Mouse (Mus musculus): ENCODE measurements around the gene Arsb.

Gene Arsb

GRCm38 (mm10) chr13:93840146-93840545 is 68.7 kb downstream of the Arsb start:
- CTCF ChIA-PET, result no interaction called here

GRCm38 (mm10) chr13:93846831-93847518 is 75.5 kb downstream of the Arsb start:
- CTCF ChIA-PET, result no interaction called here

- CTCF ChIA-PET, result no interaction called here
Observed at GRCm38 (mm10) chr13:93847614-93848013, 76.2 kb downstream of the Arsb start.

- CTCF ChIA-PET, result no interaction called here
Observed at GRCm38 (mm10) chr13:93848615-93849014, 77.2 kb downstream of the Arsb start.

GRCm38 (mm10) chr13:93849751-93850355 is 78.4 kb downstream of the Arsb start:
- CTCF ChIA-PET, result no interaction called here

GRCm38 (mm10) chr13:93850674-93851073 is 79.2 kb downstream of the Arsb start:
- CTCF ChIA-PET, result no interaction called here

- CTCF ChIA-PET, result no interaction called here
Observed at GRCm38 (mm10) chr13:93852419-93853138, 81.1 kb downstream of the Arsb start.

- CTCF ChIA-PET, result no interaction called here
Observed at GRCm38 (mm10) chr13:93853767-93854166, 82.3 kb downstream of the Arsb start.

- CTCF ChIA-PET, result no interaction called here
Observed at GRCm38 (mm10) chr13:93854325-93854724, 82.9 kb downstream of the Arsb start.

GRCm38 (mm10) chr13:93854966-93855562 is 83.6 kb downstream of the Arsb start:
- CTCF ChIA-PET, result no interaction called here

- CTCF ChIA-PET, result interaction anchor here (0.6 kb wide), 1 partner anchor 8 kb away, joined by 4 read pairs; no protein-coding TSS in a partner anchor
Observed at GRCm38 (mm10) chr13:93855701-93856183, 84.3 kb downstream of the Arsb start.

- CTCF ChIA-PET, result no interaction called here
Observed at GRCm38 (mm10) chr13:93861211-93861610, 89.8 kb downstream of the Arsb start.

GRCm38 (mm10) chr13:93864066-93864740 is 92.8 kb downstream of the Arsb start:
- CTCF ChIA-PET, result interaction anchor here (0.5 kb wide), 1 partner anchor 8 kb away, joined by 4 read pairs; no protein-coding TSS in a partner anchor

GRCm38 (mm10) chr13:93866638-93867037 is 95.2 kb downstream of the Arsb start:
- CTCF ChIA-PET, result no interaction called here

GRCm38 (mm10) chr13:93871681-93872080 is 100.3 kb downstream of the Arsb start:
- CTCF ChIA-PET, result no interaction called here

- CTCF ChIA-PET, result no interaction called here
Observed at GRCm38 (mm10) chr13:93872591-93872990, 101.2 kb downstream of the Arsb start.

GRCm38 (mm10) chr13:93877924-93878323 is 106.5 kb downstream of the Arsb start:
- CTCF ChIA-PET, result no interaction called here

- CTCF ChIA-PET, result interaction anchor here (0.7 kb wide), 1 partner anchor 18 kb away, joined by 6 read pairs; no protein-coding TSS in a partner anchor
Observed at GRCm38 (mm10) chr13:93879426-93879825, 108.0 kb downstream of the Arsb start.

- CTCF ChIA-PET, result no interaction called here
Observed at GRCm38 (mm10) chr13:93882132-93882531, 110.7 kb downstream of the Arsb start.

- CTCF ChIA-PET, result no interaction called here
Observed at GRCm38 (mm10) chr13:93886999-93887398, 115.6 kb downstream of the Arsb start.

- CTCF ChIA-PET, result no interaction called here
Observed at GRCm38 (mm10) chr13:93888196-93888595, 116.8 kb downstream of the Arsb start.

- CTCF ChIA-PET, result no interaction called here
Observed at GRCm38 (mm10) chr13:93888916-93889315, 117.5 kb downstream of the Arsb start.
